Mouse (Mus musculus) mammary gland, adult 2 months (tissue): ENCODE results near the gene Gm28778. TPM values are rescaled to one million over a fixed set of nuclear protein-coding genes. Genes with fewer than 3 reads are reported as not detected.

Experiments
- polyA plus RNA-seq: library from polyadenylated mRNA; depleted of rRNA; stranded (reverse); fragments of >200 nt; gene quantifications from 2 replicates; pipeline ENCODE4 v1.2.3, GENCODE M21; 2012; ENCODE audit warnings: low replicate concordance; rRNA removed

Gene Gm28778
- 11.3 and 13.0 TPM in 2 replicates for polyA plus RNA-seq

GRCm38 (mm10) chr1:53296581-53297383 lies at the start of gene Gm28778, which contains the start of the genes Pms1 and Ormdl1:
Gene Gm28778, plus strand, starts transcription at chr1:53297111.
Gene Pms1, minus strand, starts transcription at chr1:53297018.
Gene Ormdl1, plus strand, starts transcription at chr1:53297095.

GRCm38 (mm10) chr1:53312989-53313967 lies 16.4 kb downstream of the Gm28778 start, which contains the start of gene Osgepl1:
Gene Osgepl1, plus strand, starts transcription at chr1:53313624.

GRCm38 (mm10) chr1:53352327-53353261 lies 55.7 kb downstream of the Gm28778 start, which contains the start of the genes Asdurf, Gm28551 and Asnsd1:
Gene Asdurf, minus strand, starts transcription at chr1:53352619.
Gene Gm28551, minus strand, starts transcription at chr1:53352667.
Gene Asnsd1, minus strand, starts transcription at chr1:53352752.

Other genes with a start within 250 kb of the Gm28778 start
- gene Mstn, start 235.5 kb upstream of the Gm28778 start, polyA plus RNA-seq: 22.2 TPM in 1 of 2 replicates, not detected in the other
- not detected in 2 replicates for gene 1700019A02Rik, start 109.5 kb upstream of the Gm28778 start, polyA plus RNA-seq
- gene Pms1, start 93 bp upstream of the Gm28778 start, polyA plus RNA-seq: 1.2 and 1.7 TPM in 2 replicates
- 3.7 and 7.6 TPM in 2 replicates for gene Ormdl1, start within 50 bp of the Gm28778 start, polyA plus RNA-seq
- gene Osgepl1, start 16.5 kb downstream of the Gm28778 start, polyA plus RNA-seq: 2.6 and 9.3 TPM in 2 replicates
- not detected in 2 replicates for gene Asdurf, start 55.5 kb downstream of the Gm28778 start, polyA plus RNA-seq
- gene Gm28551, start 55.6 kb downstream of the Gm28778 start, polyA plus RNA-seq: not detected in 2 replicates
- 3.6 and 11.6 TPM in 2 replicates for gene Asnsd1, start 55.6 kb downstream of the Gm28778 start, polyA plus RNA-seq